Mouse (Mus musculus): ENCODE results near the gene Lmo7. TPM values are rescaled to one million over a fixed set of nuclear protein-coding genes. Genes with fewer than 3 reads are reported as not detected.

Lmo7 gene
- polyA plus RNA-seq, 1 experiment from 2014 or later: 13.8 TPM

DNA sequence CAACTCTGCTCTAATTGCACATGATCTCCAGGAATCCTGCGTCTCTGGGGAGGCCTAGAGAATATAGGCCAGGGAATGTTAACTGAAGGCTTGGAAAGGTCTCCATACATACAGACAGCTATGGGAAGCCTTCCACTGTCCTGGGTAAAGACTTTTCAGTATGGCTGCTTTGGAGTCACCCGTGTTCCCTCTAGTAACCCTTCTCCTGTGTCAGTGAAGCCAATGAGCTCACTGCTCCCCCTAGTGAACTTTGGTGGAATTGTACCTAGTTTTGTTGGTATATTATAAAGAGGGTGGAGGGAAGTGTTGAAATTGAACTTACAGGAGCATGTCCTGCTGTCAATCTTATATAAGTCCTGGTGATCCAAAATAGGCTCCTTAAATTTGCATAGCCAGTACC is 219.4 kb downstream of the Lmo7 start:
- H3K9ac ChIP-seq (replicated peaks): no peak overlapping the region
- no peaks in the 10 kb centered on the region for H3K4me1 ChIP-seq (replicated peaks)
- WGBS: 48% methylated on average over 2 of the region's 2 CpGs
- no peak overlapping the region for H3K4me2 ChIP-seq
- no peaks in the 10 kb centered on the region for H3K36me3 ChIP-seq
- no peaks in the 10 kb centered on the region for H3K27me3 ChIP-seq
- no peak overlapping the region for H3K27ac ChIP-seq
- H3K9me3 ChIP-seq: no peaks in the 10 kb centered on the region
- ATAC-seq (ENCODE audit: insufficient number of reproducible peaks, insufficient read depth, low FRiP score, low TSS enrichment, low read depth): no peak
- H3K4me3 ChIP-seq (replicated peaks): no peak overlapping the region

DNA sequence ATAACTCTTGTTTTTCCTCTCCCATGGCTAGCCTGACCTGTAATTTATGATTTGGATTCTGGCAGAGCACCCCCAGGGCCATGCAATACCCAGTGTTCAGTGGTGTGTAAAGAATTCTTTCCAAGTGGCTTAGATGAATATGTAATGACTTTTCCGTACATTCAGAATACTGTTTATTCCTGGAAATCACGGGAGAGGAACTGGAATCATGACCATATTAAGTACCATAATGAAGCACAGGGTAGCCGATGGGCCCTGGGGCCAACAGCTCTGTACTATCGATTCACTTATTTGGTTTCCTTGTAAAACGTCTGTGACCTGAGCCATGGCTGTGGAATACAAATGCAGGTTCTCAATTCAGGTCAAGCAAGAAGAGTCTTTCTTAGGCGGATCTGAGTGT is 221.3 kb downstream of the Lmo7 start:
- Histone ChIP-seq H3K4me3 (replicated peaks) (no peak overlapping the region), H3K4me2 (no peak overlapping the region), H3K4me1 (replicated peaks) (no peaks in the 10 kb centered on the region), H3K9me3 (no peaks in the 10 kb centered on the region), H3K27ac (no peak overlapping the region), H3K27me3 (no peaks in the 10 kb centered on the region), H3K9ac (replicated peaks) (no peak overlapping the region), H3K36me3 (no peaks in the 10 kb centered on the region)
- 76% methylated on average over 6 of the region's 6 CpGs for WGBS
- no peak for ATAC-seq (ENCODE audit: insufficient number of reproducible peaks, insufficient read depth, low FRiP score, low TSS enrichment, low read depth)

GRCm38 (mm10) chr14:101953793-101954468 is 224.2 kb downstream of the Lmo7 start:
- H3K4me2 ChIP-seq: no peak overlapping the region
- no peak overlapping the region for H3K4me3 ChIP-seq (replicated peaks)
- no peak overlapping the region for H3K9ac ChIP-seq (replicated peaks)
- H3K27ac ChIP-seq: no peak overlapping the region
- no peaks in the 10 kb centered on the region for H3K27me3 ChIP-seq
- no peaks in the 10 kb centered on the region for H3K9me3 ChIP-seq
- no peaks in the 10 kb centered on the region for H3K36me3 ChIP-seq
- WGBS: 82% methylated on average over 9 of the region's 9 CpGs
- ATAC-seq (ENCODE audit: insufficient number of reproducible peaks, insufficient read depth, low FRiP score, low TSS enrichment, low read depth): no peak
- H3K4me1 ChIP-seq (replicated peaks): no peaks in the 10 kb centered on the region

DNA sequence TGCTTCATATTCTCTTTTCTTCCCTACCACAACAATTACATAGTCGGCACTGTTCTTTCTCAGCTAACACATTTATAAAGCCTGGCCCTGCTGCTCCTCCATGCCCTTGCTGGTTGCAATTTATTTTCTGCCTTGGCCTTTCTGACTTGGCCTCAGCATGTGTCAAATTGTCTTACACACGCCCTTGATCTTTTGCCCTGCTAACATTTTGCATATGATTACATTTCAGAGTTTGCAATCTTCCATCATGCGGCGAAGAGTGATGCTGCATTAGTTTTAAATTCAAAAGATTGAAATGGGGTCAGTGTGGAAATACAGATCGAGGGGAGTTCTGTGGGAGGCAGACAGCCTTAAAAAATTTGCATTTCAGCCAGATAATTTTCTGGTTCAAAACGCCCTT is 234.6 kb downstream of the Lmo7 start:
- ATAC-seq (ENCODE audit: insufficient number of reproducible peaks, insufficient read depth, low FRiP score, low TSS enrichment, low read depth): no peak

DNA sequence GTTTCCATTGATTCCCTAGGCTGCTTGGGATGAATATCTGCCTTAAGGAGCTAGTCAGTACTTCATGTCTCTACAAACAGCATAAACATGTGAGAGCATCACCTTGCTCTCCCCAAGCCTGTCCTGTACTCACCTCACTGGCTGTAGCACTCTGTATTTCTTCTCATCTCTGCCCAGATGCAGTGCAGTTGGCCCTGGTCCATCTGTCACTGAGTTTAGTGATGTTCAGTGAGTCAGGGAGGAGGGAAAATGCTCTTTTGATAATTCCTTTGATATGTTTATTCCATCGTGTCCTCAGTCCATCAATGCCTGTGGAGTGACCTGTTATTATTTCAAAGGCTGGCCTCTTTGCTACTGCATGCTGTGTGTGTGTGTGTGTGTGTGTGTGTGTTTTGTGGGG is 235.2 kb downstream of the Lmo7 start:
- Histone ChIP-seq H3K4me3 (replicated peaks) (no peak overlapping the region), H3K36me3 (no peaks in the 10 kb centered on the region), H3K4me2 (no peak overlapping the region), H3K9ac (replicated peaks) (no peak overlapping the region), H3K9me3 (no peaks in the 10 kb centered on the region), H3K4me1 (replicated peaks) (no peaks in the 10 kb centered on the region), H3K27me3 (no peaks in the 10 kb centered on the region), H3K27ac (no peak overlapping the region)
- 80% methylated on average over 1 of the region's 1 CpGs for WGBS
- ATAC-seq (ENCODE audit: insufficient number of reproducible peaks, insufficient read depth, low FRiP score, low TSS enrichment, low read depth): no peak

More for the DNA sequence above, 234.6 kb downstream of the Lmo7 start:
- Histone ChIP-seq H3K4me2 (no peak overlapping the region), H3K4me3 (replicated peaks) (no peak overlapping the region), H3K4me1 (replicated peaks) (no peaks in the 10 kb centered on the region), H3K9ac (replicated peaks) (no peak overlapping the region), H3K27me3 (no peaks in the 10 kb centered on the region), H3K27ac (no peak overlapping the region), H3K36me3 (no peaks in the 10 kb centered on the region), H3K9me3 (no peaks in the 10 kb centered on the region)
- WGBS: 70% methylated on average over 6 of the region's 6 CpGs

GRCm38 (mm10) chr14:101972764-101973163 is 243.0 kb downstream of the Lmo7 start:
- no peak for ATAC-seq (ENCODE audit: insufficient number of reproducible peaks, insufficient read depth, low FRiP score, low TSS enrichment, low read depth)
- WGBS: 85% methylated on average over 1 of the region's 1 CpGs
- no peaks in the 10 kb centered on the region for H3K9me3 ChIP-seq
- no peak overlapping the region for H3K27ac ChIP-seq
- H3K4me1 ChIP-seq (replicated peaks): no peaks in the 10 kb centered on the region
- no peaks in the 10 kb centered on the region for H3K36me3 ChIP-seq
- H3K27me3 ChIP-seq: no peaks in the 10 kb centered on the region
- no peak overlapping the region for H3K9ac ChIP-seq (replicated peaks)
- H3K4me3 ChIP-seq (replicated peaks): no peak overlapping the region
- H3K4me2 ChIP-seq: no peak overlapping the region

DNA sequence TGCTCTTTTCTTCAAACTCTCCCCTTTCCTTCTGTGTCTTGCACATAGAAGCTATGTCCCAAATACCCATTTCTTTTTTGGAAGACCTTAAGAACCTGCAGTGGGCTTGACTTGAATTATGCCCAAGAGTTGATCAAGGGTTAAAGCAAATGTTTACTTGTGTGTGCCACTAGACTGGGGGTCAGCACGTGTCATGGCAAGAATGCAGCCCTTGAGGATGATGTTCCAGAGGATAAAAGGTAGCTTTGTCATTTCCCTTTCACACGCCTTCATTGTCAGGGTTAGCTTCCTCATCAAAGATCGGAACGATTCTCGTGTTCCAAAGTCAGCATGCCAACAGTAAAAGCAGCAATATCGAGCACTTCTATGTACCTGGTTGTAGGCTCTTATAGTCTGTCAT is 243.4 kb downstream of the Lmo7 start:
- Histone ChIP-seq H3K9ac (replicated peaks) (no peak overlapping the region), H3K36me3 (no peaks in the 10 kb centered on the region), H3K4me3 (replicated peaks) (no peak overlapping the region), H3K27ac (no peak overlapping the region), H3K9me3 (no peaks in the 10 kb centered on the region), H3K27me3 (no peaks in the 10 kb centered on the region), H3K4me1 (replicated peaks) (no peaks in the 10 kb centered on the region), H3K4me2 (no peak overlapping the region)
- 62% methylated on average over 6 of the region's 6 CpGs for WGBS
- ATAC-seq (ENCODE audit: insufficient number of reproducible peaks, insufficient read depth, low FRiP score, low TSS enrichment, low read depth): no peak

- Histone ChIP-seq H3K36me3 (no peaks in the 10 kb centered on the region), H3K27ac (no peak overlapping the region), H3K4me2 (no peak overlapping the region), H3K9ac (replicated peaks) (no peak overlapping the region), H3K27me3 (no peaks in the 10 kb centered on the region), H3K9me3 (no peaks in the 10 kb centered on the region), H3K4me1 (replicated peaks) (no peaks in the 10 kb centered on the region), H3K4me3 (replicated peaks) (no peak overlapping the region)
- 82% methylated on average over 11 of the region's 11 CpGs for WGBS
- no peak for ATAC-seq (ENCODE audit: insufficient number of reproducible peaks, insufficient read depth, low FRiP score, low TSS enrichment, low read depth)
These were observed 246.4 kb downstream of the Lmo7 start for GRCm38 (mm10) chr14:101976021-101976685.

Other genes with a start within 250 kb of the Lmo7 start
- gene Tbc1d4, start 120.8 kb upstream of the Lmo7 start, polyA plus RNA-seq (2016; fragmentation: Nextera tagmentation; extraction: Ambion mirVana): 10.5 and 10.7 TPM in 2 replicates
- gene Commd6, start 89.3 kb upstream of the Lmo7 start, polyA plus RNA-seq (2016; fragmentation: Nextera tagmentation; extraction: Ambion mirVana): 82.6 and 90.1 TPM in 2 replicates
- 135 and 136 TPM in 2 replicates for gene Uchl3, start 76.0 kb upstream of the Lmo7 start, polyA plus RNA-seq (2016; fragmentation: Nextera tagmentation; extraction: Ambion mirVana)
- gene Gm9922, start 143 bp upstream of the Lmo7 start, polyA plus RNA-seq (2016; fragmentation: Nextera tagmentation; extraction: Ambion mirVana): 1.3 and 1.9 TPM in 2 replicates